Mouse (Mus musculus): ENCODE results near the gene Camta2.

Camta2 gene

DNA sequence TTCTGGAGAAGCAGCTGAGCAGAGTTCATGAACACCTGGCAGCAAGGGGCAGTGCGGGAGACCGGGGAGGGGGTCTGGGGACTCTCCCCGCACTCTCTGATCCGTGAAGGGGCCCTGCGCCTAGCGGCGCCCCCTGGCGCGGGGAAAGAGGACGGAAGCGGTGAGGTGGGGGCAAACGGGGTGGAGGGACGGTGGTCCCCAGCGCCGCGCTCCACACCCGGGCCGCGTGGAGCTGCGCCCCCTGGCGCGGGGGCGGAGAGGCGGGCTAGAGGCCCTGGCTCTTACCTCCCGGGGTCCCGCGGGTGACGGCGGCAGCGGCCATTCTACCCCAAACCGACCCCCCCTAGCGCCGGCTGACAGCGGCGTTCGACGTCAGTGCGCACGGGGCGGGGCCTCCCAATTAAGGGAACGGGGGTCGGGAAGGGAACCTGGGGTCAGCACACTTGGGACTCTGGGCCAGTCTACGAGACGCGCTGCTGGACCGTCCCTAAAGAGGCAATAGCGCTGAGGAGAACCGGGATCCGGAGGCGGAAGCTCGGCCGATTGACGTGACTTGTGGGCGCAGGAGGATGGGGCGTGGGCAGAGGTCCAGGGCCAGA lies at the start of gene Camta2:
TSS of gene Camta2 (minus strand) at position 505 of the 599 bp plus-strand sequence.
- in situ Hi-C loops (cut with MboI; ENCODE audit: low sequenced_read_pairs): no loop called here

DNA sequence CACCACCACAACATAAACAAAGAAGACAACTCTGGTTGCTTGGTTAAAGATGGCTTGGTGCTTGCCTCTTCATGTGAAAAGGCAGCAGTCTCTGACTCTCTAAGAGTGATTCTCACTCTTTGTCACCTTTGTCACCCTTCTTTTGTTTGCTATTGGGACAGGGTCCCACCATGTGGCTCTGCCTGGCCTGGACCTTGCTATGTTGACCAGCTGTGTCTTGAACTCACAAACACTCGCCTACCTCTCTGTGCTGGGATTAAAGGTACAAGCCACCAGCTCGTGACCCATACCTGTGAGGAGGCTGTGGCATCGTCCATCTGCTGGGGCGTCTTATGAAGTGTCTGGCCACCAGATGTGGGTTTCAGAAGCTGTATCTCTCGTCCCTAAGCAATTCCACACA lies 45.4 kb upstream of the Camta2 start:
- in situ Hi-C loops (cut with MboI; ENCODE audit: low sequenced_read_pairs): no loop called here

DNA sequence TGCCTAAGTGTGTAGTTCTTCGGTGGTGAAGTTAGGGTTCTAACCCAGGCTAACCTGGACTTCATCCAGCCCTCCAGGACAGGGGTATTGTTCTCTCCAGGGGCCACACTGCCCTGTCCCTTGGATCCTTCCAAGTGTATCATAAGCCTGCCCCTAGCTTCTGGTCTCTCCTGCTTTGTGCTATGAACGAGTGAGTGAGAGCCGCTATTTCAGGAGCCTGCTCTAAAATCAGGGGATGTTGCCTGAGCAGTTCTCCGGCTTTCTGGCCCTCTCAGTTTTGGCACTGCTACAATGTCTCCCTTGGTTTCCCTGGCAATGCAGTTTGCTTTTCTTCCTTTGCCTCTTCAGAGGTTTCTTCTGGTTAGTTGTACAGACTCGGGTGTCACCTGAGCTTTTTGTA lies 43.3 kb upstream of the Camta2 start:
- in situ Hi-C loops (cut with MboI; ENCODE audit: low sequenced_read_pairs): no loop called here

DNA sequence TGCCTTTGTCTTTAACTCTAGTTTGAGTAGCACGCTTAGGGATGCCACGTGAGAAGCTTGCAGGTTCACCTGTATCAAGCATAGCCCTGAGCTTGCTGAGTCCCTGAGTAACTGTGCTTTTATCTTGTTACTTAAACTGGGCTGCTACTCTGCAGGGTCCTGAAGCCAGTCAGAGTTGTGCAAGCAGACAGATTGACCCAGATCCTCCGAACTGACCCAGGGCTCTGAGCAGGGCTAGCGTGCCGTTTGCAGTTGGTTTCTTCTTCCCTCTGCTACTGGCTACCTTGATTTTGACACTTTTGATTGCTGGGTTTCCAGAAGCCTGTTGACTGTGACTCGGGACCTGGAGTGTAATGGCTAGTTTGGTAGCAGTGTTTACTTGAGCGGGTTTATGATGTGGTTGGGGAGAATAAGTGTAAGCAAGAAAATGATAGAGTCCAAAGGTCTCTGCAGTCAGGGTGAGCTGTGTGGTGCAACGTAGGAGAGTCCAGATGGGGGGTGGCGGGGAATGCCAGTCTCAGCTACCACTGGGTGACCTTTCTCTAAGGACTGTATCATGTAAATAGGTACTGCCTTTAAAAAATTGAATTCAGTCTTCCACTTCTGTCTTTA lies 42.6 kb upstream of the Camta2 start:
- in situ Hi-C loops (cut with MboI; ENCODE audit: low sequenced_read_pairs): no loop called here

DNA sequence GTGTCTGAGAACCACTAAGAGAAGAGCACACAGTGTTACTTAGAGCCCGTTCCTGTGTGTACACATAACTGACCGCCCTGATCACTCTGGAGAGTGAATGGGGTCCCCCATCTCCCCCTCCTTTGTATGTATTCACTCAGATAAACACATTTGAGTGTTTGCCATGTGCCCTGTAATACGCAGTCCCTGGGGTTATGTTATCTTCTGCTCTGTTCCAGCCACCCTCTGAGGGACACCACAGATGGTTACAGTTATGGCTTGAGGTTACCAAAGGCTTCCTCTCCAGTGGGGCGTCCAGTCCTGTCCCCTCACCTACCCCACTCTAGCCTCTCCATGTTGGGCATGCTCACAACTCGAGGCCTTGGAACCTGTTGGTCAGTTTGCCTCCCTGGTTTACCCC lies 39.5 kb upstream of the Camta2 start:
- in situ Hi-C loops (cut with MboI; ENCODE audit: low sequenced_read_pairs): no loop called here

DNA sequence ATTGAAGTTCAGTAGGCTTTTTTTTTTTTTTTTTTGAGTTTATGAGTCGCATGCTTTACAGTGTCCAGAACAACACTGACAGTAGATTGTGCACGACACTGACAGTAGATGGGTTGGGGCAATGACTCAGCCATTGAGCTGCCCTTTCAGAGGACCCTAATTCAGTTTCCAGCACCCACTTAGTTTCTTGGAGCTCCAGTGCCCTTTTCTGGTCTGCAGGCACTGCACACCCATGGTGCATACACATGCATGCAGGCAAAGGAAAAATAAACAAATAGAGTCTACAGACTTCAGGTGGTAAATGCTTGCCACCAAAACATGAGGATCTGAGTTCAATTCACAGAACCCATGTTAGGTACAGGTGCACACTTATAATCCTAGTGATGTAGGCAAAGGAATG lies 38.7 kb upstream of the Camta2 start:
- in situ Hi-C loops (cut with MboI; ENCODE audit: low sequenced_read_pairs): no loop called here

DNA sequence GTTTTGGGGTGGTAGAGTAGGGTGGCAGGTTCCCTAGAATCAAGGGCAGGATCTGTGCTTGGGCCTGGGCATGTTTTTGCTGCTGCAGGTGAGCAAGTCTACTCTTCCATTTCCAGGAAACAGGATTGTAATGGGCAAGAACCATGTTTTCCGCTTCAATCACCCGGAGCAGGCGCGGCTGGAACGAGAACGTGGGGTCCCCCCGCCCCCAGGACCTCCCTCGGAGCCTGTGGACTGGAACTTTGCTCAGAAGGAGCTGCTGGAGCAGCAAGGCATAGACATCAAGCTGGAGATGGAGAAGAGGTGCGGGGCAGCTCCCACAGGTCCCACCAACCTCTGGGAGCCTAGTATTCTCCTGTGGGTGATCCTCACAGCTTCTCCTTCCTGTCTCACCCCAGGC lies 36.8 kb upstream of the Camta2 start:
- in situ Hi-C loops (cut with MboI; ENCODE audit: low sequenced_read_pairs): no loop called here

DNA sequence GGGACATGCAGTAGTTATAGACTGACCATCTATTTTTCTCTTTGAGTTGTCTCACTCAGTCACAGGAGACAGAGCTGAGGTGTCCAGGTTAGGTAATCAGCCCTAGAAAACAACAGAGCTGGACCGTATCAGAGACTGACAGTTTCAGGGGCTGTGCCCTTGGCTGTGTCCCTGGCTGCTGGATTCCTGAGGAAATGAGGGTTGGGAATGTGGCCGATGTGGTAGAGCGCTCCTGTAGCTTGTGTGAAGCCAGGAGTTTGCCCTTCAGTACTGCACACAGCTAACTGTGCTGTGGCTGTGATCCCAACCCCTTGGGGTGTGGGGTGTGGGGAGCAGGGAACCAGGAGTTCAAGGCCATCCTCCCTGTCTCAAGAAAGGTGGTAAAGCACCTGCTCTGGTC lies 33.2 kb upstream of the Camta2 start:
- in situ Hi-C loops (cut with MboI; ENCODE audit: low sequenced_read_pairs): no loop called here

DNA sequence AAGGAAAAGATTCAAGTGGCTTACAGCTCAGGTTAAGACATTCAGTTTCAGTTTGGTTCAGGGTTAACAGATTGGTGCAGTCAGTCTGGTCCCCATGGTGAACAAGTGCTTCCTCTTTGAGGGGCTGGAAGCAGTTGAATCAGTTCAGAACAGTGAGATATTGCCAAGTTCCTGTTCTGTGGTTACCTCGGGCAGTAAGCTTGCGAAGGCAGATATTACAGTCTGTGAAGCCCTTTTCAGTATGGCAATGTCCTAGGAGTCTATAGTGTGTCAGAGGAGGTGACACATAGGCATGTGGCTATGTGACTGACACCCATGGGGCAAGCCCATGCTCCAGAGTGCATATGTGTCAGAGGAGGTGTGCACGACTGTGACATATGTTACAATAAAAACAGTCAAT lies 32.7 kb upstream of the Camta2 start:
- in situ Hi-C loops (cut with MboI; ENCODE audit: low sequenced_read_pairs): no loop called here

DNA sequence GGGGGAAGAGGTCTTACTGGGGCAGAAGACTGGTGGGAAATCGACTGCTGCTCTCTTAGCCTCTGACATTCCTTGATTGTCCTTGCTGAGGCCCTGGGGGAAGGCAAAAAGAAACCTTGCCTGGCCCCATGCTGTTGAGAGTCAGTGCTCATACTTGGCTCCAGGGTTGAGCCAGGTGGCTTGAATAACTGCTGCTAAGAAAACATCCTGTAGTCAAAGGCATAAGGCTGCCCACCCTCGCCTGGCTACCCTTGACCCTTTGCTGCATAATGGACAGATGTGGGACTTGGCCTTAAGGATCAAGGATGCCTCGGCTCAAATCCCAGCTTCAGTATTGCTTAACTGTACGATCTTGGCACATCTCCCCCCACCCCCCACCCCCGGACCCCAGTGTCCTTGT lies 30.6 kb upstream of the Camta2 start:
- in situ Hi-C loops (cut with MboI; ENCODE audit: low sequenced_read_pairs): no loop called here

DNA sequence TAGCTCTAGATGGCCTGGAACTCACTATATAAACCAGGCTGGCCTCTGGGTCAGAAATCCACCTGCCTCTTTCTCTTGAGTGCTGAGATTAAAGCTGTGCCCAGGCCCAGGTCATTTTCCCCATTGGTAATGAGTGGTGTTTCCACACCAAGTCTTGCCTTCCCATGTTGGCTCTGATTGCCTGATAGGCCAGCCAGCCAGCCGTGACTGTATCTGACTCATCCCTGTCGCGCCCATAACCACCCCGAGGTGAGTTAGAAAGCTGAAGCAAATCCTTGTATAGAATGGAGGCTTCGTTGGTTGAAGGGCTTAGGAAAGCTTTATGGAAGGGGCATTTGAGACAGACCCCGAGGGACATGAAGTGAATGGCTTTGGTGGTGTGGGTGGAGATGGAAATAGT lies 27.9 kb upstream of the Camta2 start:
- in situ Hi-C loops (cut with MboI; ENCODE audit: low sequenced_read_pairs): no loop called here

DNA sequence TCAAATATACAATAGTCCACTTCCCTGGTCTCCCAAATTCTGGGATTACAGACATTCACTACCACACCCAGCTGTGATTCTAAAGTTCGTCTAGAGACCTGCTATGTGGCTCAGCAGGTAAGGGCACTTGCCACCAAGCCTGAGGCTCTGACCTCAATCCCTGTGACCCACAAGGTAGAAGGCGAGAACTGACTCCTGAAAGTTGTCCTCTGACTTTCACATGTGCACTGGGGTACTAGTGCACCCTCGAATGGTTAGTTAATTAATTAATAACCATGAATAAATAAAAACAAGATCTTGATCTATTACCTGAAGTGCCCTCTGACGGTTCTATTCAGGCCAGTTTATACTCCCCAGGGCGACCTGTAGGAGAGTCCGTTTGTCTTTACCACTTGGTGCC lies 25.3 kb upstream of the Camta2 start:
- in situ Hi-C loops (cut with MboI; ENCODE audit: low sequenced_read_pairs): no loop called here

DNA sequence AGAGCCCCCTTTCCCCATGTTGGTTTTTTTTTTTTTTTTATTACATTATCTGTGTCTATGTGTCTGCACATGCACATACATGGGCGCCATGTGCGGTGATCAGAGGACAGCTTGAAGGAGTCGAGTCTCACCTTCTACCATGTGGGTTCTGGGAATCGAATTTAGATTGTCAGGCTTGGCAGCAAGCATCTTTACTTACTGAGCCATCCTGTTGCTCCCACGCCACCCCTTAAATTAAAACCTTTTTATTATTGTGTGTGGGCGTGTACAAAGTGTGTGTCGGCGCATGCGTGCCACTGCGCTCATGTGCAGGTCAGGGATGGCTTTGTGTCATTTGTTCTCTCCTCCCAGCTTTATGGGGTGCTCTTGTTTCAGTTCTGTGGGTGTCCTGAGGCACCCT lies 23.1 kb upstream of the Camta2 start:
- in situ Hi-C loops (cut with MboI; ENCODE audit: low sequenced_read_pairs): no loop called here

DNA sequence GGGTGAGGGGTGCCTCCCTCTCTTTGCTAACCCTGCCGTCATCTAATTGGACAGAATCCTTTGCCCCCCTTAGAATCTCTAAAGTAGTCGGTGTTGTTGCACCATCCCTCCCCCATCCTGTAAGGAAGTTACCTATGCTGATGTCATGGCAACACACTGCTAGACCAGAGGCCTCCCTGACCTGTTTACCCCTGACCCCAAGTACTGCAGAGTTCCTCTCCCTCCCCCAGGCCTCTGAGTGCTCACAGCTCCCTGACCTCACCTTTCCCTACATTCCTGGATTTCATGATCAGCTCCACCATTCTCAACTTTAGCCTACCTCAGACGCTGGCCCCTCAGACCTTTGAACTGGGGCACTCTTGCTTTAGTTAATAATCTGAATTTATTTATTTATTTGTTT lies 18.2 kb upstream of the Camta2 start:
- in situ Hi-C loops (cut with MboI; ENCODE audit: low sequenced_read_pairs): no loop called here

DNA sequence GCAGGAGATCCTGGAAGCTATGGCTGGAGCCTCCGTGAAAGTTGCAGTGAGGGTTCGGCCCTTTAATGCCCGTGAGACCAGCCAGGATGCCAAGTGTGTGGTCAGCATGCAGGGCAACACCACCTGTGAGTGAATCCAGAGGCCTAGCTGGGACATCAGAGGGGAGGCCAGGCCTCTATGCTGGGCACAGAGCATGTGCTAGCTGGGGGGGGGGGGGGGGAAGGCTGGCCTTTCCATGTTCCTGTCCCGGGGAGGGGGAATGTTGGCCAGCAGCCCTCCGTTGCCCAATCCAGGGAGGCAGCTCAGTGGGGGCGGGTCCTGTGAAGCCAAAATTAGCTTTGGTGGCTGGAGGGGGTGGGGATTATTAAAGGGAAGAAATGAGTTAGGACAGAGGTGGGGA lies 14.9 kb upstream of the Camta2 start:
- in situ Hi-C loops (cut with MboI; ENCODE audit: low sequenced_read_pairs): no loop called here

DNA sequence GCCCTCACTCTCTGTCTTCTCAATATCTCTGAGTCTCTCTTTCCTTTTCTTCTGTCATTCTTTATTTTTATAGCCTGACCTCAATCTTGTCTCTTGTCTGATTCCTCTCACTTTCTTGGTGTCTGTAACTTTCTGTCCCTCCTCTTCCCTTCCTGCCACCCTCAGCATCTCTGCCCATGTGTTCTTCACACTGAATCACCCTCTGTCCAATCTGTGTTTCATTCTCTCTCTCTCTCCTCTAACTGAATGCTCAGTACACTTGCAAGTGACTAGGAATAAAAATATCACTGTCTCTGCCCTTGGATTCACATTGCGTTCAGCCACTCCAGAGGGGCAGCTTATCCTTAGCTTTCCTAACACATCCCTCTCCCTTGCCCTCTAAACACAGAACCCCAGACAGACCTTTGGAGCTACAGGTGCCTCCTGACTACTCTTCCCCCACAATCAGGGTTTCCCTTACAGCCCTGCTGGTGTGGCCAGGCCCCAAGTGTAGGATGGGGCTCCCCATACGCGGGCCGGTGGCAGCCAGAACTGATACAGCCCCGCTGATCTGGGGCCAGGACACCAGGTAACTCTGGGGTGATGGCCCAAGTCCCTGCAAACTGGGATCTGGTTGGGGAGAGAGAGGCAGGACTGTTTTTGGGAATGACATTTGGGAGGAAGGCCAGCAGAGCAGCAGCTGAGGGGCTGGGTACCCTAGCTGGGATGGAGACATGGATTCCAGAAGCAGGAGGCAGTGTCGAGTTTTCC lies 14.3 kb upstream of the Camta2 start:
- in situ Hi-C loops (cut with MboI; ENCODE audit: low sequenced_read_pairs): no loop called here

DNA sequence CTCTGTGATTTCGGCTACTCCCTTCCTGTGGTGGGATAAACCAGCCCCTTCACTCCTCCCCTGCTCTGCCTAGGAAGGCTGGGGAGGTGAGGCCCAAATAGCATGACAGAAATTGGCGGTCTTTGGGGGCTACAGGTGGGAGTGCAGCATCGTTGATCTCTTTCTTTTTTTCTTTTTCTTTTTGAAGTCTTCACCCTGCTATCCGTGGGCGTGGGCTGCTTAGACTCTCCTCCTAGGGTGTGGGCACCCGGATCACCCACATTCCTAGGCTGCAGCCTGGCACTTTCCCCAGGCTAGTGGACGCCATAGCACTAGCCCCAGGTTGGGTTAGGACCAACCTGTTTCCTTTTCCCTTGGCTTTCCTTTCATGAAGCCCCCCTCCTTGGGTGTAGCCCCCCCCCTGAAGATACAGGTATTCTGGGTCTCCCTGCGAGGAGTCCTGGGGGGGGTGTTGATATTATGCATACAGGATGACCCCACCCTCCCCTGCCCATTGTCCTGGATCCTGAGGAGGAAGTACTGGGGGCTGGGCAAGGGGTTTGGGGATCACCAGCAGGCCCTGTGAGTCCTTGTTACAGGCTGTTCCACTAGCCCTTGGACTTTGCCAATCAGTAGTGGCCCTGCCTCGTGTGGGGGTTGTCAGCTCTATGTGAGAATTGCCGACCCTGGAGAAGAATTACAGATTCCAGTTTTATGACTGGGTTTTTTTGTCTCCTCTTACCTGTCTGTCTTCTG lies 13.5 kb upstream of the Camta2 start:
- in situ Hi-C loops (cut with MboI; ENCODE audit: low sequenced_read_pairs): no loop called here

DNA sequence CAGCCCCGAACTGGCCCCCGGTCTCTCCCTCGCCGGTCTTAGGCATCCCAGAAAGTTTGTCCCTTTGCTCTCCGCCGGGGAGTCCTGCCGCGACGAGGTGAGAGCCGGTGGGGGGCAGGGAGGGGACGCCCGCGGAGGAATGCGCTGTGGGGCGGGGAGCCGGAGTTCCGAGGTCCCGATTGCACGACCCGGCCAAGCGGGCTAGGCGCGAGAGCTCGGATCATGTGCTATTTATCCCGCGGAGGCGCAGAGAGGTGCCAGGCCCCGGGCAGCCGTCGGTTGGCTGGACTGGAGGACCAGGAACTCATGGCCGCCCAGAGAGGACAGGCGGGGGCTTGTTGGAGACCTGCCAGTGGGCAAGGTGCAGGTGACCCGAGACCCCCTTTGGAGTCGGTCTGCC lies 12.7 kb upstream of the Camta2 start:
- in situ Hi-C loops (cut with MboI; ENCODE audit: low sequenced_read_pairs): no loop called here

DNA sequence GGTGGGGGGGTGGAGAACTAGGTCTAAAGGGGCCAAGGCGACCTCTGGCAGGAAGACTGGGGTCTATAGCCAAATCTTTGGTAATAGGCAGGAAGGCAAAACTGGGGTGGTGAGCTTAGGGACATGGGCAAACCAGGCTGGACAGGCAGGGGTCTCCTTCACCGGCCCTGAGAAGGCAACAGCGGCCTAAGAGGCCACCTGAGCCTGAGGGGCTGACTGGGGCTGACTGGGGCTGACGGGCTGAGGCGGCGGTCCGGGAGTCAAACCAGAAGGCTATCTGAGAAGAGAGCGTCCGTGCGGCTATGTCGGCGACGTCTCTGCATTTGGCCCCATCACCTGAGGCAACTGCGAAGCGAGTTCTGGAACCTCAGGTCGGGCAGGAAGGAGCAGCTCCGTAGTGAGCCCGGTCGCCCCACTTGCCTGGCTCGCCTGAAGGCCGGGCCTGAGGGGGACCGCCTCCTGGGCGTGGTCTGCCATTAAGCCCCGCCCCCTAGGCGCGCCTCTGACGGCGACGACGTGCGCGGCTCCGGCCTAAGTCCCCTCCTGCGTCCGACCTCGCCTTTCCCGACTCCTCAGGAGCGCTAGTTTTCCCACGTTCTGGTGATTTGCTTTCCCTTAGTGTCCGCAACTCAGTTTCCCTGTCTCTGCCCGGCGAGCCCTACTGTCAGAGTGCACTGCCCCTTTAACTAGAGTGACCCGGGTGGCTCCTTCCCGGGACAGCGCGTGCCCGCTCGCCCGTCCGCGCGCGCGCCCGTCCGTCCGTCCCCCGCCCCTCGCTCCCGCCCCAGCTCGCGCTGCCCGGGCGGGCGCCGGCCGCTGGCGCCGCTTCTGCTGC lies 12.0 kb upstream of the Camta2 start, which contains the start of the genes Inca1 and Kif1c:
TSS of gene Inca1 (minus strand) at position 434 of the 835 bp plus-strand sequence.
TSS of gene Kif1c (plus strand) at position 827 of the 835 bp plus-strand sequence.
- in situ Hi-C loops (cut with MboI; ENCODE audit: low sequenced_read_pairs): no loop called here

DNA sequence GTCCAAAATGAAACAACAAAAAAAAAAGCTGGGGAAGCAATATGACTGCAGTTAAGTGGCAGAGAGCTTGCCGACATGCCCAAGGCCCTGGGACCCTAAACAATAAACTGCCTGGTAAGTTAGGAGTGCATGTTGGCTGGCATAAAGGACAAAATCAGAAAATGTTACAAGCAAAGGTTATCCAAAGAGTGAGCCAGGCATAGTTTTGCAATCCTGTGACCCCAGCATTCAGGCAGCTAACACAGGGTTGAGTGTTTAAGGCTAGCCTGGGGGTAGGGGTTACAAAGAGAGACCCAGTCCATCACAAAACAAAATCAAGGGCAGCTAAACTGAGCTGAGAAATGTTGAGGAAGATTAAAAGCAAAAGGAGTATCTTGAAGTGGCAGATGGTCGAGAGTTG lies 11.1 kb upstream of the Camta2 start:
- in situ Hi-C loops (cut with MboI; ENCODE audit: low sequenced_read_pairs): no loop called here

DNA sequence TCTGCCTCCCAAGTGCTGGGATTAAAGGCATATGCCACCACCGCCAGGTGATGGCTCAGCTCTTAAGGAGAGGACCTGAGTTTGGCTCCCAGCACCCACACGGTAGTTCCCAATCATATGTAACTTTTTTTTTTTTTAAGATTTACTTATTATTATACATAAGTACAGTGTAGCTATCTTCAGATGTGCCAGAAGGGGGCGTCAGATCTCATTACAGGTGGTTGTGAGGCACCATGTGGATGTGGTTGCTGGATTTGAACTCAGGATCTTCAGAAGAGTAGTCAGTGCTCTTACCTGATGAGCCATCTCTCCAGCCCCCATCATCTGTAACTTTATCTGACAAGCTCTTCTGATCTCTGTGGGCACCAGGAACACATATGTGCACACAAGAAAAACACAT lies 9.5 kb upstream of the Camta2 start:
- in situ Hi-C loops (cut with MboI; ENCODE audit: low sequenced_read_pairs): no loop called here

Measured in CH12F3 (cell line).